Mouse (Mus musculus) left cerebral cortex, postnatal 14 days (tissue): ENCODE data around the gene 4930579G24Rik. TPM values are rescaled to one million over a fixed set of nuclear protein-coding genes. Genes with fewer than 3 reads are reported as not detected.

ENCODE experiments used
- DNase-seq, 2 experiments: peaks; one replicate each; pipeline ENCODE4 v3.0.0; 2021 to 2022; ENCODE audit warnings: low spot score in 2 of 2, mixed read lengths in 1 of 2
- intact Hi-C: fragments of 180-260 bp; cut with DNase I; formaldehyde crosslinking; loops from one replicate; pipeline ENCODE4 v1.15.1; 2025
- total RNA-seq, 2 experiments: library from RNA; stranded (reverse); gene quantifications; 2 replicates each; pipeline ENCODE4 v1.2.3; 2021

Gene 4930579G24Rik
- total RNA-seq, 2 experiments from 2014 or later = 1.2 to 1.4 TPM

GRCm38 (mm10) chr3:79674641-79675040 lies 45.8 kb downstream of the 4930579G24Rik start:
- intact Hi-C loops = no loop called here
- DNase-seq = no peak

DNA sequence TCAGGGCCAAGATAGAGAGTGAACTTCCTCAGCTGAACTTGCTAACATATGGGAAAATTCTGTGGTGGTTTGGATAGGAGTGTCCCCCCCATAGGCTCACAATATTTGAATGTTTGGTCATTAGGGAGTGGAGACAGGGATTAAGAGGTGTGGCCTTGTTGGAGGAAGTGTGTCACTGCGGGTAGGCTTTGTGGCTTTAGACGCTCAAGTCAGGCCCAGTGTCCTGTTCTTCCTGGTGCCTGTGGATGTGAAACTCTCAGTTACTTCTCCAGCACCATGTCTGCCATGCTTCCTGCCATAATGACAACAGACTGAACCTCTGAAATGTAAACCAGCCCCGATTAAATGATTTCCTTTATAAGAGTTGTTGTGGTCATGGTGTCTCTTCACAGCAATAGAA lies 47.5 kb downstream of the 4930579G24Rik start:
- intact Hi-C loops = no loop called here
- no peak for DNase-seq

Other genes starting within 250 kb of the 4930579G24Rik start
- gene Fnip2, start 61.3 kb upstream of the 4930579G24Rik start, total RNA-seq = 10 to 100 TPM; 16.5 to 20.9 TPM
- 10 to 100 TPM; 63.5 to 65.9 TPM for gene Ppid, start 37.7 kb upstream of the 4930579G24Rik start, total RNA-seq
- 10 to 100 TPM; 25.7 to 28.0 TPM for gene Etfdh, start 421 bp downstream of the 4930579G24Rik start, total RNA-seq
- gene Rxfp1, start 108.8 kb downstream of the 4930579G24Rik start, total RNA-seq = 10 to 100 TPM; 16.8 to 23.9 TPM
- gene Tmem144, start 223.7 kb downstream of the 4930579G24Rik start, total RNA-seq = 10 to 100 TPM in 1 of 2 experiments, 1 to 10 TPM in 1; 8.9 to 11.8 TPM